Mouse (Mus musculus) ES-CJ7 (cell line): ENCODE measurements at regions not wholly inside any gene's neighbourhood (a gene's known extent, or its start where the extent isn't known, plus 50 kb on each side); places are given as distances from the start of the nearest gene placed in this dataset.
A peak's percentile ranks its signal among the peaks of the same experiment; 100 is the strongest.

Experiments used
- DNase-seq: peaks from one replicate; pipeline ENCODE4 v3.0.0; 2011; ENCODE audit warnings: low read depth, low spot score

DNA sequence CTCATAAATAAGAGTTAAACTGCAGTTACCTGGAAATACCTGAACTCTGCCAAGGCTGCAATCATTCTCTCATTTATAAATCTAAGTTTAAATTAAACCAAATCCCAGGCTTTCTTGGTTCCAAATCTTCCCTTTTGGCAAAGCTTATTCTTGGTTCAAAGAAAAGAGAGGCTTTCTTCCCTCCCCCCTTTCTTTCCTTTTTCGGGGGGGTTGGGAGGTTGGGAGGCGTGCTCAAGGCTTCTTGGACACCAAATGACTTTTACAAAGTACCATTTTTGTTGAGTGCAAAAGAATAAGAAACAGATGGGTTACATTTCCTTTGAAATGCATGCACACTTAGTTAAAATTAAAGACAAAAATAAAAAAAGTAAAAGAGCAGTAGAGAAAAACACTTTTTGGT lies 105.4 kb upstream of the Mroh9 start:
- DNase-seq = no peak

GRCm38 (mm10) chr1:163181851-163182250 lies 96.4 kb upstream of the Mroh9 start:
- no peak for DNase-seq

DNA sequence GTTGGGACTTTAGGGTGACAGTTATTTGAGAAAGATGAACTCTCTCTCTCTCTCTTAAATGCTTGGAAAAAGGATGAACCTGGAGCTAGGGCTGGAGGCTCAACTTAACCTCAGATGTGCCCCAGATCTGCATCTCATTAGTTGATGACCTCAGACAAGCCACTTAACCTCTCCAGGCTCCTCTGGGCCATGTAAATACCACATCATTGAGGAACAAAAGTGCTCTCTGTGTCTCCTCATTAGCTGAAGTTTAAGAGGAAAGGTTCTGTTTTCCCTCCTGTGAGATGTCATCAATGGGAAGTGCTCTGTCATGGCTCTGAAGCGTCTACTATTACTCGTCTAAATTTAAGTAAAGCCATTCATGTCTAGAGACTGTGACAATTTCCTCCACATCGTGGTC lies 91.5 kb upstream of the Mroh9 start:
- DNase-seq = no peak

DNA sequence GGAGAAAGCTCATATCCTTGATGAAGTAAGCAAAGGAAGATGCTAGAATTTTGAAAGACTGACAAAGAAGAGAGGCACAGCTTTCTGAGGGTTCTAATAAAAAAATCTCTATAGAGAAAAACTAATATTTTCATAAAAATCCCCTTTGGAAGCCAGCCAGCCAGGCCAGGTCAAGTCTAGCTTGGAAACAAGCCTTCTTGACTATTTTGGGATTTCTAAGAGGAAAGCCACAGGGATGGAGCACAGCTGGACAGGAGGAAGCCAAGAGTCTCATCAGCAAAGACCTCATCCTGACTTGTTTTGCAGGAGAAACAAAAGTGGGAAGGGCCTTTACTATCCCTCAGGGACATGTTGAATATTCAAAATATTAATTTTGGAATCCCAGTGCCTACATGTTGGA lies 81.6 kb upstream of the Mroh9 start:
- DNase-seq = no peak

DNA sequence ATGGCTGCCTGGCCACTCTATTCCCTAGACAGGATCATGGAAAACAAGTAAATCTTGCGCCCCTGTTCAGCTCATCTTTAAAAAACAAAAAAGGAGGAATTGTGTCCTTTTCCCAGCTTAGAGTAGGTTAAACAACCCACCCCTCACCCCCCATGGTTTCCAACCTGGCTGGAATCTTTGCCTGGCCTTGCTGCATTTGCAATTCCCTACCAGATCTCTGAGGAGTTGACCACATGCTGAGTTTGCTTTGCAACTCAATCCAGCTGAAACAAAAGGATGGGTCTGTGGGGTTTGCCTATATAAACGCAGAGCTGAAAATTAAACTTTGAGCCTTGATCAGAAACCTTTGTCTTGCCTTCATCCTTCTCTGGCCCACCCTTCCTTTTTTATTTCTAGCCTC lies 78.2 kb upstream of the Mroh9 start:
- peak; percentile 97 for DNase-seq

GRCm38 (mm10) chr1:163159911-163160310 lies 74.4 kb upstream of the Mroh9 start:
- DNase-seq = no peak

- no peak for DNase-seq
Measured at GRCm38 (mm10) chr1:163158491-163158890, 73.0 kb upstream of the Mroh9 start.

DNA sequence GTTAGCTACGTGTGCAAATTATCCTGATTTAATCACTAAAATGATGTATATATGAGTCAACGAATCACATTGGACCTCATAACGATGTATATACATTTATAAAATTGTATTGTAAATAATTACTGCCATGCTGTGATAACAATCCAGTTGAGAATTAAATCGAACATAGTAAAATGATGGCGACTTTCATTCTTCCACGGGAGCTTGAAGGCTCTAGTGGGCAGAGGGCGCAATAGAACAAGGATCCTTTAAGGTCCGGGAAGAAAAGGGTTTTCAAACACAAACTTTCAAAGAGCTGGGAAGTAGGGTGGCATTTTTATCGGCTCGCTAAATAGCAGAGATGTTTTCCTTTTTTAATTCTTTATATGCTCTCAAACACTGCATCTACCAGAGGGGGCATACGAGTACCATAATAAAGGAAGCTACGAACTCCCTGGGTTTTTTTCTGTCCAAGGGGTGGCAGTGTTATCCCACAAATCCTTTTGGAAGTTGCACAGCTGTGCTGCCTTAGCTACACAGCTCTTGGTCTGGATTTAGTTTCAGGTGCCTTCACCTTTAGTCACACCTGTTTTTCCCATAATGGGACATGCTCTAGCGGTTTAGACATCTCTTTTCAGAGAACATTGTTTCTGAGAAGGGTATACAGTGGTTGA lies 64.9 kb upstream of the Mroh9 start:
- DNase-seq = peak; percentile 87

DNA sequence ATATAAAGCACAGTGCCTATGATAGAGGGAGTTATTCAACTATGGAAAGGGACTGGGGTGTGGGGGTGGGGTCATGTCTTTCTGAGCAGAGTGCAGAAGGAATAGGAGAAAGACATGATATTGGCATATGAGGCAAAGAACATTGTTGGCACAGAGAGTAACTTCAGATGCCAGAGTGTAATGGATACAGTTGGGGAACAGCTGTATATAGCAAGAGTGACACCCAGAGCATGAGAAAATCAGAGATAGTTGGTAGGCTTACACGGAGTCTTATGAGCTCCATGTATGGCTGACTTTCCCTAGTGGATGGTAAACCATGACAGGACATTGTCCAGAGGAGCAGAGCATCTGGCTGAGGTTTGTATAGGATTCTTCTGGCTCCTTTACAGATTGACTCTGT lies 61.2 kb upstream of the Mroh9 start:
- DNase-seq = no peak

GRCm38 (mm10) chr1:163143113-163143512 lies 57.6 kb upstream of the Mroh9 start:
- peak; percentile 68 for DNase-seq

DNA sequence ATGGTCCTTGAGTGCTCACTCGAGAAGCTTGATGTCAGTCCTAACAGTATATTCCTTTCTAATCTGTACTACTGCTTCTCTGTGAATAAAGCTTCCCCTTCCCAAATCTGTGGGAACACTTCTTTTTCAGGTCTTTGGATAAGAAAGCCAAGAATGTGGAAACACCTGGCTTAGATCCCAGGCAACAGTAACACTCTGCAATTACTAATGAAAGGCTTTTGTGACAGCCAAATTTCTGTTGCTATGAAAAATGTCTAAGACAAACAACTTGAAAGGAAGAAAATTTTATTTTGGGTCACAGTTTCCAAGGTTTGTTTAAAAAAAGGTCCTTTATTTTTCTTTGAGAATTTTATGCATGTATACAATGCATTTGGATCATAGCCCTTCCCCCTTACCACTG lies 56.0 kb upstream of the Mroh9 start:
- no peak for DNase-seq

- no peak for DNase-seq
Measured at GRCm38 (mm10) chr1:163138179-163138578, 52.7 kb upstream of the Mroh9 start.
